Mouse (Mus musculus): Measurements from ENCODE around the gene Otud4. TPM values are rescaled to one million over a fixed set of nuclear protein-coding genes. Genes with fewer than 3 reads are reported as not detected.
"Not testable (repeated sequence)": the region's sequence is repeated elsewhere in the genome, so short reads cannot be mapped to it uniquely, and the experiment has no call there.

Otud4 gene
- polyA plus RNA-seq, 2 experiments from 2014 or later: 13.1 to 20.5 TPM

DNA sequence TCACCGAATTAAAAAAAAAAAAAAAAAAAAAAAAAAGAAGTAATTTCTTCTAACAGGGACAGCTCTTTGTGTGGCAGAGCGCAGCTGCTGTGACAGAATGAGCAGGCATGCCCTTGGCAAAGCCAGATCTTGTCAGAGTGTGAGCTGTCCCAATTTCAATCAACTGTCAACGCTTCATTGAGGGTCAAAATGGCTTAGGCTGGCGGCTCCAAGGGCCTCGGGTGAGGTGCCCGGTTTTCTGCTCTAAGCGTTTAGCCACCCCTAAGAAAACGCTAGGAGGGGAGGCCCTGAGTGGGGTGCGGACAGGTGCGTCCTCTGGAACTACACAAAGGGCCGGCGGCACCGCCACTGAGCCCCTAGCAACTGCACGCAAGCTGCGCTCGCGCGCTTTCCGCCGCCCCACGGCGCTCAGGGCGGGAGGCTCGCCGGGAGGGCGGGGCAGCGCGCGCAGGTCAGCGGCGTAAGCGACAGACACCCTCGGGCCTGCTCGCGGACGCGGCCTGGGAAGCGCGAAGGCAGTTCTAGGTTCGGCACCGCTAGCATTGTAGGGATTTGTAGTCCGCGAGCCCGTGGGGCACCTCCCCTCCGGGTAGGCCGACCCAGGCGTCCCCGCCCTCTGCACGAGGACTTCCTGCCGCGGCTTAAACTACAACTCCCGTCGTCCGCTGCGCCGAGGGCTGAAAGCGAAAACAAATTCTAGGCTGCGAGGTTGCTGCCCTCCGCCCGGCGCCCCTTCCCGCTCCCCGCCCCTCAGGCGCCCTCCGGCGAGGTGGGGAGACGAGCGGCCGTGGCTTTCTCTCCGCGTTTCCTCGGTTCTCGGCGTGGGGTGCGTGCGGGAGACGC is 490 bp upstream of the Otud4 start:
- peak; percentile 97 for ATAC-seq

DNA sequence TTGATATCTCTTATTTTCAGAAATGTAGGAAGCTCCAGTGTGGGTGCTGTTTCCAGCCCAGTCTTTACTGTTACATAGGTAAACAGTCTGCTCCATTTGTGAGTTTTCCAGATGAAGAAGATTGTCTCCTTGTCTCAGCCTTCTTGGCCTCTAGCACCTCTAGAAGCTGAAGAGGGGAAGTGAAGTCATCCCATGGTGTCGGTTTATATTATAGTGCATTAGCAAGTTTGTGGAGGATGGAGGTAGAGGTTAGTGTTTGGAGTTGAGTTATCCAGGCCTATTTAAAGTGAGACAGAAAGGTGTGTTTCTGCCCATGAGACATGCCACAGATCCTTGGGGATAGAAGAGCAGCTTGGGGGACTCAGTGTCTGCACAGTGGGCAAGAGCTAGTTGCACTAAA is 1.7 kb downstream of the Otud4 start:
- no peak for ATAC-seq

DNA sequence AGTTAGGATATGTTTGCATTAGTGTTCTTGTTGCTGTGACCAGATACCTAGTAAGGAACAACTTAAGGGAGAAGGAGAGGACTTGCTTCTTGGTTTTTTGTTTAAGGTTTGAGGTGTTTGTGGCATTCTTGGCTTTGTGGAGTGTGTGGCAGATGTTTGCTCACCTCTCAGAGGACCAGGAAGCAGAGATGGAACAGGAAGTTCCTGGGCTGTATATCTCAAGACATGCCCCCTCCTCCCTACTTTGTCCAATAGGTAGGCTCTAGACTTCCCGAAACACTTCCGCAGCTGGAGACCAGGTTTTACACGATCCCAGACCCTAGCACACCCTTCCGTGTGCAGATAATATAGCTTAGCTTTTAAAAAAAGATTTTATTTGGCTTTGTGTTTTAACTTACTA is 10.2 kb downstream of the Otud4 start:
- ATAC-seq: no peak

DNA sequence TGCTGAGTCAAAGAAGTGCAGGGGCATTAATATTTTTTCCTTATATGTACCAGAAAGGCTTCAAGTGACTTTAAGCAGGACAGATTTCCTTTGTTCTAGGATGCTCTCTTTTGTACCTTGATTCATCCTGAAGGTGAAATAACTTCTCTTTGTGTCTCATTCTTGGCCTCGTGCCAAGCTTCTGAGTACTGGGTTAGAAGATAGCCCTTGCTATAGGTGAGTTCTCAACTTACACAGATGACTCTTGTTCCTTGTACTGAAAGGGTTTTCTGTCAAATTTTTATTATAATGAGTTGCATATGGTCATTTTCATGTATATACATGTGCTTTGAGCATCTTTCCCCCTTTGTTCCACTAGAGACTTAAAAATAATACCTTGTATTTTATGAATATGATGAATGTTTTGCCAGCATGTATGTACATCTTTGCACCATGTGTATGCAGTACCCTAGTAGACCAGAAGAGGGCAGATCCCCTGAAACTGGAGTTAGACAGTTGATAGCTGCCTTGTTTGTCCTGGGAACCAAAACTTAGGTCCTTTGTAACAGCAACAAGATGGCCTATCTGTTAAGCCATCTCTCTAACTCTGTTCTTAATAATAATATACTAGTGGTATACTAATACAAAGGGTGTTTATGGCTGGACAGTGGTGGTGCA is 10.9 kb downstream of the Otud4 start:
- ATAC-seq: peak; percentile 67

- ATAC-seq: no peak
Measured at GRCm38 (mm10) chr8:79653736-79654135, 14.3 kb downstream of the Otud4 start.

- not testable (repeated sequence) for ATAC-seq
Measured at GRCm38 (mm10) chr8:79658715-79659114, 19.3 kb downstream of the Otud4 start.

DNA sequence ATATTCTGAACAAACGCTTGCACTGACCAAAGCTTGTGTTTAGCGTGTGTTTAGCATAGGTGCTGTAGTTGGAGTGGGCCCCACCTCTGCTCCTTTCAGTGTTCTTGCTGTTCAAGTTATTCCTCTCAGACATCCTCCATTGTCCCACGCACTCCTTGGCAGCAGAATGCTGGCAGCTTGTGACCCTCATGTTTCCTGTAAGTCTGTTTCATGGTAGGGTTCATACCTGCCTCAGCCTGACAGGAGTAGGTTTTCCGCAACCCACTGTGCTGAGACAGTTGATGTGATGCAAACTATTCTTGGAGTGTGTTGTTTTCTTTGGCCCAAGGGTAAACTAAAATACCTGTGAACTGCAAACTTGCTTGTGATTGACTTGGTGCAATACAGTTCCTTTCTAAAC is 37.0 kb downstream of the Otud4 start:
- no peak for ATAC-seq

GRCm38 (mm10) chr8:79679005-79679404 is 39.6 kb downstream of the Otud4 start:
- no peak for ATAC-seq

DNA sequence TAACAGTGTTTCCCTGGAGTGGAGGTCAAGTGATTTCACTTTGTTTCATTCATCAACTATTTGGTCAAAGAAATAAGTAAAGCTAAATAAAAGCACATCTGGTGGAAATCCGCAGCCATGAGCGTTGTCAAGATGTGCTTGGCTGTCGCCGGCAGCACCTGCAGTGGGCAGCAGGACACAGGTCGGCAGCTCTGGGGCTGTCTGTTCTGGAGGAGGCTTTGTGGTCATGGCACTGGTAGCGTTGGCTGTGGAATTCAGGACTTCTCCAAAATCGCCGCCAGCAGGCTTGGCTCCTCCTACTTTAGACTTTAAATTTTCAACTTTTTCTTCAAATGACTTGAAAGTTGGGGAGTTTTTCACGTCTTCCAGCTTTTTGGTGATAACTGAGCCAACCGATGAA is 40.7 kb downstream of the Otud4 start:
- not testable (repeated sequence) for ATAC-seq

GRCm38 (mm10) chr8:79680555-79680954 is 41.1 kb downstream of the Otud4 start:
- ATAC-seq: peak; percentile 47

DNA sequence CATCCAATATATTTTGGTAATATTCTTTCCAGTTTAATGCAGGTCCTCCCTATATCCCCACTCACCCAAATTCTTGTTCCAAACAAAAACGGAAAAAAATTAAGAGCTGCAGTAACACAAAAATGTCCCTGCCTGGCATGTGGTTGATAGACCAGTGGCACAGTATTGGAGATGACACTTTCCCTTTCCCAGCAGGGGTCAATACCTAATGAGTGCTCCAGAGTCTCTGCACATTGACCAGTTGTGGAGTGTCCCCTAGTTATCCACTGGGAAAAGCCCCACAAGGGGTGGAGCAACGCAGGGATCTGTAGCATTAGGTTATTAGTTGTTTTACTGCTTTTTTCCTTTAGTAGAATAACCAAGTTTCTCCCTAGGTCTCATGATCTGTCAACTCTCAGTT is 41.5 kb downstream of the Otud4 start:
- ATAC-seq: no peak

DNA sequence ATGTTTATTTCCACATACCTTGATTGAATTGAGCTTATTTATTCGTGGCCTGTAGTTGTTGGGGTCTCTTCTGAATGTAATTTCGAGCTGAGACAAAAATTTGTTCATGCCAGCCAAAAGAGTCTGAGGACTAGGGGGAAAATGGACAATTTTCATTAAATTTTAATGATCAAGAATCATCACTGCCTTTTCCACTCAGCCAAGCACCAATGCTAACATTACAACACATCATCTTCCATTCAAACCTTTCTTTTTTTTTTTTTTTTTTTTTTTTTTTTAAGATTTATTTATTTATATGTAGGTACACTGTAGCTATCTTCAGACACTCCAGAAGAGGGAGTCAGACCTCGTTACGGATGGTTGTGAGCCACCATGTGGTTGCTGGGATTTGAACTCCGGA is 46.5 kb downstream of the Otud4 start:
- not testable (repeated sequence) for ATAC-seq

- no peak for ATAC-seq
Measured at GRCm38 (mm10) chr8:79692531-79692930, 53.1 kb downstream of the Otud4 start.

DNA sequence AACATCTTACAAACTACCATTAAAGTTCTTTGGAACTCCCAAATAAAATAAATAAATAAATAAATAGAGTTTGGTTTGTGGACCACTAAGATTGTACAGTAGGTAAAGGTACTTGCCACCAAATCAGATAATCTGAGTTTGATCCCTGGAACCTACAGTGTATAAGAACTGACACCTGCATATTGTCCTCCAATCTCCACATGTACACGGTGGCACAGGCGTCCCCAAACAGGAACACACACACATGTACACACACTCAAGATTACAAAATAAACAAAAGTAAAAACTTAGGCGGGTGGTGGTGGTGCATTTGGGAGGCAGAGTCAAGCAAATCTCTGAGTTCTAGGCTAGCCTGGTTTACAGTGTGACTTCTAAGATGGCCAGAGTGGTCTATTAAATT is 67.3 kb downstream of the Otud4 start:
- no peak for ATAC-seq

- ATAC-seq: peak; percentile 98
Measured at GRCm38 (mm10) chr8:79711064-79711961, 71.9 kb downstream of the Otud4 start, which contains the start of the genes Abce1 and Anapc10. Abce1 (minus strand) TSS chr8:79711740. Anapc10 (plus strand) TSS chr8:79711820.

DNA sequence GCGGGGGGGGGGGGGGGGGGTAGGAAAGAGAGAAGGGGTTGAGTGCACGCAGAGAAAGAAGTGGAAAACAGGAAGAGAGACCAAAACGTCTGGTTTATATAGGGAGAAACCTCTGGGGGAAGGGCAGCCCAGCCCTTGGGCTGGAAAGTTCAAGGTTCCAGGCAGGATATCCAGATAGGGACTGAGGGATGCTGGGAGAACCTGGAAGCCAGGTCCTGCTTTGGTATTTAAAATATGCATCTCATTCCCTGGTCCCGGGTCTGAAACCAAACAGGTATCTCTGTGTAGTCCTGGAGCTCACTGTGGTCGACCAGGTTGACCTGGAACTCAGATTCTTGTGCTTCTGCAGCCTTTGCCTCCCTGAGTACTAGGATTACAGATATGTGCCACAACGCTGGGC is 73.3 kb downstream of the Otud4 start:
- no peak for ATAC-seq

- ATAC-seq: no peak
Measured at GRCm38 (mm10) chr8:79721537-79721936, 82.1 kb downstream of the Otud4 start.

DNA sequence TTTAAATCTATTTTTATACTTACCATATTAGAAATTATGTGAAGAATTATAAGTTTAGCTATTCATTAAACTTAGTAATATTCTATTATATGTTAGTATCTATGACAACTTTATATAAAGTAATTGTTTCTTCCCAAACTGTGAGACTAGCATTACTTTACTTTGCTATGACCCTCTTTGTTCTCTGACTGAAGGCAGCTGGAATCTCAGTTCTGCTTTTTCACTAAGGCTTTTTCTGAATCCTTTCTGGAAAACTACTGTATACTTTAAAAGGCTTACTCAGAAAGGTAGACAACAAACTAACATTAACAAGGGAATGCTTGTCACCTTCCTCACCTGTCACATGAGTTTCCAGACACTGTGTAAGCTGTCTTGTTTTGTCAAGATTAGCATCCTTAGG is 83.9 kb downstream of the Otud4 start:
- ATAC-seq: no peak

- no peak for ATAC-seq
Measured at GRCm38 (mm10) chr8:79724589-79724988, 85.2 kb downstream of the Otud4 start.

Data from activated CD4-positive, CD25-positive, alpha-beta regulatory T cell, adult 4 months (primary cell).